Mouse (Mus musculus) olfactory bulb, adult 2 months (tissue): ENCODE data around the gene Fam189a1.

Experiments
- CTCF ChIP-seq: fragments of 200-500 bp; IDR thresholded peaks from 2 replicates; pipeline ENCODE4 v1.5.1; 2012; ENCODE audit warnings: low read depth, mild to moderate bottlenecking, low read length, moderate library complexity; ENCODE audit not compliant: insufficient read depth
- POLR2A ChIP-seq: fragments of 200-500 bp; IDR thresholded peaks from 2 replicates; pipeline ENCODE4 v1.6.1; 2012; ENCODE audit warnings: mild to moderate bottlenecking, low read depth, low read length, moderate library complexity; ENCODE audit not compliant: insufficient read depth

DNA sequence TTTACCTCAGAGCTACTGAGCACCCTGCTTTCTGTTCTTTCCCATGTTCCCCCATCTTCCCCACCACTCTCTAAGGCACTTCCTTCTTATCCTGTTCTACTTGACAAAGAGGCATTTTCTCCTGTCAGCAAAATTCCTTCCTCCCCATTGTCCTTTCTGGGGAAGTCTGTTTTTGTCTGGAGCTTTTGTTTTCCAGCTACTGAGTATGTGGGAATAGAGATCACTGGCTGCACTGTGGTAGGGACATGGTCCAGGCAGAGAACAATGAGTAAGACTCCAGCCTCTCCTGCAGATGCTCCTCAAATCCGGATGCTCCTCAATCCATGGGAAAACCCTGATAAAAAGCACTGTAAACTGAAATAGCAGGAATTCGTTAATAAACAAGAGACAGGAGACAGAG is 135.1 kb downstream of the Fam189a1 start:
- no peak for TF ChIP-seq POLR2A
- no peak for TF ChIP-seq CTCF
